Mouse (Mus musculus): ENCODE results near the gene 6330409D20Rik.

The 6330409D20Rik gene

DNA sequence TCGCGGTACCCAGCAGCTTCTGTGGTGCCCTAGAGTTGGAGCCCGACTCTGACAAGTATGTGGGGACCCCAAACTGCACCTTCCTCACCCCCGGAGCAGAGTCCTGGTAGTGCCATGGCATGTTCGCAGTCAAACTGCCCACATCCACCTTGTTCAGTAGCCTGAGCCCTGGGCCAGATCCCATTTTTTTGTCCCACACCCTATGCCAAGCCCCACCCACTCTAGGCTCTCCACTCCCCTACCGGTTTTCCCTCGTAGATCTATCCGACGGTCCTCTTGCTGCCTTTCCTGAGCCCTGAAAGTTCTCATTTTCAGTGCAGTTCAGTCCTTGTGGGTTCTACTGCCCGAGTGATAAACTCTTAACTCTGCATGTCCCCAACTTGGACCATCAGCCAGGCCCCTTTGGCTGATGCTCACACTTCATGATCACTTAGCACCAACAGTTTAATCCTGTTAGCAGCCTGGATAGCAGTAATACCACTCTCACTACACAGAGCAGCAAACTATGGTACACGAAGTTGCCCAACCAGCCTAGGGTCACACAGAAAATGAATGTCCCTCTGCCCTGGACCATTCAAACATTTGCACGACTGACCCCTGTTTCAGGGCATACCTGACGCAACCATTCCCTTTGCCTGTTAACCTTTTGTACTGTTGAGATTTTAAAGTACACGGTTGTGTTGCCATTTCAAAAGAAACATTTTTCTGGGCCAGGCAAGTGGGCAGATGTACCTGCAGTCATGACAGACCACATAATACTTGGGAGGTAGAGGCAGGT is 39.7 kb downstream of the 6330409D20Rik start:
- TF ChIP-seq GATA4 (IDR thresholded peaks at IDR 0.05; ENCODE audit: insufficient replicate concordance, low read length): no peak

GRCm38 (mm10) chr2:32699680-32700079 is 41.1 kb downstream of the 6330409D20Rik start:
- no peak for TF ChIP-seq GATA4 (IDR thresholded peaks at IDR 0.05; ENCODE audit: insufficient replicate concordance, low read length)

- no peak for TF ChIP-seq GATA4 (IDR thresholded peaks at IDR 0.05; ENCODE audit: insufficient replicate concordance, low read length)
Observed at GRCm38 (mm10) chr2:32694691-32695090, 46.1 kb downstream of the 6330409D20Rik start.

GRCm38 (mm10) chr2:32693823-32694411 is 46.9 kb downstream of the 6330409D20Rik start:
- peak; percentile 93; the same call in 1 of the 2 replicates for TF ChIP-seq GATA4 (IDR thresholded peaks at IDR 0.05; ENCODE audit: insufficient replicate concordance, low read length)

GRCm38 (mm10) chr2:32693282-32693681 is 47.5 kb downstream of the 6330409D20Rik start:
- no peak for TF ChIP-seq GATA4 (IDR thresholded peaks at IDR 0.05; ENCODE audit: insufficient replicate concordance, low read length)

DNA sequence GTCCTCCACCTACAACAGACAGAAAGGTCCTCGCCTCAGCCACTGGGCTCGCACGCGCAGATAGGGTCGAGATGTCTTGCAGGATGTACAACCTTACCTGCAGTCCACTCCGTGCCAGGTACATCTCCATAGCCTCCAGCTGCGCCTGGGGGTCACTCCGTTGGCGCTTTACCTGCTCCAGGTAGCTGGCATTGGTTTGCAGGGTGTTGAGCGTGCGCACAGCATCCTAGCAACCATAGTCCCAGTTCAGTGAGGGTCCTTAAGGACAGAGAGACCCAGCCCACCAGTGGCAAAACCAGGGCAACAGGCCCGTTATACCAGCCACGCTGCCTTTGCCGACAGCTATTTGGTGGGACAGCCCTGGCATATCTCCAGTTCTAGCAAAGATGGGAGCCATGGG is 48.3 kb downstream of the 6330409D20Rik start:
- no peak for TF ChIP-seq GATA4 (IDR thresholded peaks at IDR 0.05; ENCODE audit: insufficient replicate concordance, low read length)

GRCm38 (mm10) chr2:32691041-32691440 is 49.8 kb downstream of the 6330409D20Rik start:
- no peak for TF ChIP-seq GATA4 (IDR thresholded peaks at IDR 0.05; ENCODE audit: insufficient replicate concordance, low read length)

DNA sequence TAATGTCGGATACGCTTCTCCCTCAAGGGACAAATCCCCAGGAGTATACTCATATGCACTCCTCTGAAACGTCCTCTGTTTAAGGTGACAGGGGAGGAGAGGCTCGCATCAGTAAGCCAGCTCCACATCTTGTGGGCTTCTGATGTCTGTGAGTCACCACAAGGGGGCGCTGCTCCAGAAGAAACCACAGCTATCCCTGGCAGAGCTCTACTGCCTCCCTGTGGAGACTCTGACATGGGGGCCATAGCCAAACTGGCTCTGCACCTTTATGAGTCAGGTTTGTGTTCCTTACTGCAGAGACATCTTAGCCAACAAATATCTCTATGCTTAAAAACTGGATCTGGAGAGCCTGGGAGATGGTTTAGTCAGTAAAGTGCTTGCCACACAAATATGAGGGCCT is 51.4 kb downstream of the 6330409D20Rik start:
- no peak for TF ChIP-seq GATA4 (IDR thresholded peaks at IDR 0.05; ENCODE audit: insufficient replicate concordance, low read length)

DNA sequence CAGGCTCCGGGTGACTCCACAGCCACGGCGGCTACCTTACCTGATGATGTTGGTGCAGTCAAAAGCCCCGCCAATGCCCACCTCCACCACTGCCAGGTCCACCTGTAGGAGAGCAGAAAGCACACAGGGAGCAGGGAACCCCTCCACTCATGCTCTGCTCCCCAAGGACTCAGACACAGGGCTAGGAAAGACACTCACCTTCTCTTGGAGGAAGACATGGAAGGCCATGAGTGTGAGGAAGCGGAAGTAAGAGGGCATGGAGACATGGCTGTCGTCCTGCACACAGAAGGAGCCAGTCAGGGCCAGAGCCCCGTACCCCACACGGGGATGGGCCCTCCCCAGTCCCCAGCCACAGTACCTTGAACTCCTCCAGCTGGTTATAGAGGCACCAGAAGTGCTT is 53.3 kb downstream of the 6330409D20Rik start:
- no peak for TF ChIP-seq GATA4 (IDR thresholded peaks at IDR 0.05; ENCODE audit: insufficient replicate concordance, low read length)

DNA sequence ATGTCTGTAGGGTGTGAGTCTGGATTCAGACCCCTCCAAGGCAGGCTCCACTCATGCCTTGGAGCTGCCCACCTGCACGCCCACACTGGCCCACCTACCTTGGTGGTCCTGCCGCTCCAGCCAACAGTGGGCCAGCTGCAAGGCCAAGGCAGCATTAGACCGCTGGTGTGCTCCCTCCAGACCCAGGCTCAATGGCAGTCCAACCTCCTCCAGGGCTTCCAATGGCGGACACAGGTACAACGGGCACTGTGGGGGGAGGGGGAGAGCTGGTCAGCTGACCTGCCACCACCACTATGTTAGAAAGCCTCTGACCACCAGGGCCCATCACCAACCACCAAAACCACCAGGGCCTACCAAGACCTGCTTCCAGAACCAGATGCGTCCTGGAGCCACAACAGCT is 54.2 kb downstream of the 6330409D20Rik start:
- no peak for TF ChIP-seq GATA4 (IDR thresholded peaks at IDR 0.05; ENCODE audit: insufficient replicate concordance, low read length)

DNA sequence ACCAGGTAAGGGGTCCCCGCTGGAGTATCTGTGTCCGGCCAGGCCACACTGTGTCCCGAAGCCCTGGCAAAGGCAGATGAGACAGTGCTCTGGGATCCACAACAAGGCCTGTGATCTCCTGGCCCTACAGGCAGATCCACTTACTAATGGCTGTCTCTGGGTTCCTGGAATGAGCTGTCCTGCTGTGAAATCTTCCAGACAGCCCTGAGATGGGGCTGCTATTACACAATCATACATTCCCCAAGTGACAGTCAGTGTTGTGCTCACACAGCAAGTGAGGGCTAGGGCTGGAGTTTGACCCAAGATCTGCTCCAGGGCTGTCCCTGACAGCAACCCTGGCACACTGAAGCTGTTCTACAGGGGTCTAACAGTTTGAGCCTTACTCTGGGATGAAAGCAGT is 55.0 kb downstream of the 6330409D20Rik start:
- no peak for TF ChIP-seq GATA4 (IDR thresholded peaks at IDR 0.05; ENCODE audit: insufficient replicate concordance, low read length)

DNA sequence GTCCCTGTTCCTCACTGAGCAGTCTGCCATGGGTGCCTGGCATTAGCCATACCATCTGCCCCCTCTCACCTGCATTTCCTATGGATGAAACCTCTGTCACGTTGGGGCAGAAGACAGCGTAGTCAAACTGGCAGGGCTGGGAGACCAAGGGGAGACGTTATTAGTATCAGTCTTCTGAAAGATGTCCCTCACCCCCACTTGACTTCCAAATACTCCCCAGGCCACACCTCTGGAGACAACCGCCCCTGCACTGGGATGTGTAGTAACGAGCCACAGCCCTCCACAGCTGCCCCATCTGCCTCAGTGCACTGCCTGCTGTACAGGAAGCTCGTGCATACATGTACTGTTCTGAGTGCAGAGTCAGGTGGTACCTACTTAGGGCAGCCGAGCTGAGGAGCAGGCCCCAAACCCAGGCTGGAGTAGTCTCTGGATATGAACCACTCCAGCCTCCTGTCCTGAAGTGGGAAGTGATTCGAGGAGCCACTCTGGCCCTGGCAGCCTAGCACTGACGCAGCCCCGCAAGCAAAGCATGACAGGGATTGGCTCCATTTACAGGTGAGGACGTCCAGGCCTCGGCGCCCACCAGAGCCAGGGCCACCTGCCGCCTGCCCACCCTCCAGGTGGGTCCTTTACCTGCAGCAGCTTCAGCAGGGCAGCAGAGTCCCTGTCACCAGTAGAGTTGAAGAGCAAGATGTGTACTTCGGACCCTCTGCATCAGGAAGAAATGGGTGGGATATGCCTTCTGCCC is 56.0 kb downstream of the 6330409D20Rik start:
- no peak for TF ChIP-seq GATA4 (IDR thresholded peaks at IDR 0.05; ENCODE audit: insufficient replicate concordance, low read length)

DNA sequence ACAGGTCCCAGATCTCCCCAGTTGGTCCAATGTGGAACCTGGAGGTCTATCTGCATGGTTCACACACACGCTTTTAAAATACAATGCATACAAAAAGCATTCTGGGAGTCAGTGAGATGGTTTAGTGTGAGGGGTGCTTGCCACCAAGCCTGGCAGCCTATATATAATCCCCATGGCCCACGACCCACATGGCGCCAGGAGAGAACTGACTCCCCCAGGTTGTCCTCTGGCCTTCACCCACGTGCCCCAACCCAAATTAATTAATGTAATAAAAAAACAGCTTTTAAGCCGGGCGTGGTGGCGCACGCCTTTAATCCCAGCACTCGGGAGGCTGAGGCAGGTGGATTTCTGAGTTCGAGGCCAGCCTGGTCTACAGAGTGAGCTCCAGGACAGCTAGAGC is 57.1 kb downstream of the 6330409D20Rik start:
- no peak for TF ChIP-seq GATA4 (IDR thresholded peaks at IDR 0.05; ENCODE audit: insufficient replicate concordance, low read length)

GRCm38 (mm10) chr2:32682721-32683417 is 57.9 kb downstream of the 6330409D20Rik start:
- no peak for TF ChIP-seq GATA4 (IDR thresholded peaks at IDR 0.05; ENCODE audit: insufficient replicate concordance, low read length)

All from liver, adult (tissue).